Mouse (Mus musculus) MEL (cell line): ENCODE results near the gene Commd8. TPM values are rescaled to one million over a fixed set of nuclear protein-coding genes. Genes with fewer than 3 reads are reported as not detected.

Experiments
- DNase-seq: peaks from one replicate; pipeline ENCODE4 v3.0.0; 2011; ENCODE audit warnings: low read depth, low spot score
- H3K27ac ChIP-seq: 2 replicates; pipeline ENCODE4 v1.5.1; 2012; ENCODE audit warnings: low read depth, mild to moderate bottlenecking, control low read depth, low read length, moderate library complexity; ENCODE audit not compliant: control insufficient read depth
- H3K27me3 ChIP-seq, 2 experiments: fragments of 150-350 bp in 1 of 2; sonication (generic) in 1 of 2; 2 replicates each; pipeline ENCODE4 v1.6.1; 2012; ENCODE audit warnings: low read length in 2 of 2, mild to moderate bottlenecking in 2 of 2, improper control_type of control experiment in 1 of 2, moderate library complexity in 1 of 2; ENCODE audit not compliant: insufficient read depth in 2 of 2, control insufficient read depth in 1 of 2
- H3K36me3 ChIP-seq, 2 experiments: 2 replicates each; pipeline ENCODE4 v1.6.1; 2012 to 2014; ENCODE audit warnings: low read length in 2 of 2, improper control_type of control experiment in 1 of 2, inconsistent platforms in 1 of 2, mild to moderate bottlenecking in 1 of 2; ENCODE audit not compliant: insufficient read depth in 2 of 2, control insufficient read depth in 1 of 2
- H3K4me1 ChIP-seq, 2 experiments: fragments of 150-350 bp in 1 of 2; sonication (generic) in 1 of 2; 2 replicates each; pipeline ENCODE4 v1.6.1; 2012; ENCODE audit warnings: low read length in 2 of 2, improper control_type of control experiment in 1 of 2, mild to moderate bottlenecking in 1 of 2; ENCODE audit not compliant: insufficient read depth in 2 of 2, control insufficient read depth in 1 of 2
- H3K4me3 ChIP-seq, 2 experiments: fragments of 150-350 bp in 1 of 2; sonication (generic) in 1 of 2; 2 replicates each; pipeline ENCODE4 v1.5.1; 2012; ENCODE audit warnings: low read depth in 2 of 2, low read length in 2 of 2, mild to moderate bottlenecking in 2 of 2, moderate library complexity in 2 of 2, control low read depth in 1 of 2, improper control_type of control experiment in 1 of 2; ENCODE audit not compliant: control insufficient read depth in 1 of 2, insufficient read depth in 1 of 2
- H3K79me2 ChIP-seq: 2 replicates; pipeline ENCODE4 v1.6.1; 2012; ENCODE audit warnings: mild to moderate bottlenecking, low read length, moderate library complexity; ENCODE audit not compliant: control insufficient read depth, poor library complexity, insufficient read depth
- H3K9ac ChIP-seq: 2 replicates; pipeline ENCODE4 v1.6.1; 2012; ENCODE audit warnings: low read depth, mild to moderate bottlenecking, control low read depth, low read length, moderate library complexity; ENCODE audit not compliant: control insufficient read depth, poor library complexity, severe bottlenecking
- H3K9me3 ChIP-seq: fragments of 150-350 bp; sonication (generic); replicated peaks from 2 replicates; pipeline ENCODE4 v1.6.1; 2012; ENCODE audit warnings: mild to moderate bottlenecking, low read length, improper control_type of control experiment, moderate library complexity; ENCODE audit not compliant: insufficient read depth
- BHLHE40 ChIP-seq: IDR thresholded peaks from 2 replicates; pipeline ENCODE4 v1.6.1; 2012; ENCODE audit warnings: low read depth, mild to moderate bottlenecking, inconsistent platforms, low read length, improper control_type of control experiment, borderline replicate concordance
- CHD1 ChIP-seq: IDR thresholded peaks from 2 replicates; pipeline ENCODE4 v1.6.1; 2012; ENCODE audit warnings: low read depth, mild to moderate bottlenecking, inconsistent platforms, low read length, improper control_type of control experiment
- CHD2 ChIP-seq: IDR thresholded peaks from 2 replicates; pipeline ENCODE4 v1.6.1; 2011; ENCODE audit warnings: low read length, improper control_type of control experiment
- CTCF ChIP-seq, 3 experiments: IDR thresholded peaks in 2 of 3; conservative IDR thresholded peaks in 1 of 3; 2 replicates each; pipeline ENCODE4 v1.5.1; 2011 to 2012; ENCODE audit warnings: low read length in 3 of 3, low read depth in 2 of 3, mild to moderate bottlenecking in 2 of 3, improper control_type of control experiment in 1 of 3, inconsistent platforms in 1 of 3, mixed read lengths in 1 of 3, moderate library complexity in 1 of 3; ENCODE audit not compliant: control insufficient read depth in 1 of 3, insufficient read depth in 1 of 3, poor library complexity in 1 of 3, severe bottlenecking in 1 of 3
- ELF1 ChIP-seq: IDR thresholded peaks from 2 replicates; pipeline ENCODE4 v1.6.1; 2014; ENCODE audit warnings: low read depth, mild to moderate bottlenecking, inconsistent platforms, low read length, improper control_type of control experiment, moderate library complexity
- EP300 ChIP-seq, 2 experiments: IDR thresholded peaks; 2 replicates each; pipeline ENCODE4 v1.6.1; 2011; ENCODE audit warnings: improper control_type of control experiment in 2 of 2, low read length in 2 of 2, low read depth in 1 of 2, mild to moderate bottlenecking in 1 of 2
- ETS1 ChIP-seq: IDR thresholded peaks from 2 replicates; pipeline ENCODE4 v1.6.1; 2012; ENCODE audit warnings: low read depth, mild to moderate bottlenecking, inconsistent platforms, low read length, improper control_type of control experiment, moderate library complexity
- GABPA ChIP-seq: IDR thresholded peaks from 2 replicates; pipeline ENCODE4 v1.6.1; 2012; ENCODE audit warnings: low read depth, mild to moderate bottlenecking, inconsistent platforms, low read length, improper control_type of control experiment, moderate library complexity
- GATA1 ChIP-seq: IDR thresholded peaks from 2 replicates; pipeline ENCODE4 v1.6.1; 2011; ENCODE audit warnings: low read depth, low read length, improper control_type of control experiment
- JUND ChIP-seq: IDR thresholded peaks from 2 replicates; pipeline ENCODE4 v1.6.1; 2011; ENCODE audit warnings: low read depth, mild to moderate bottlenecking, improper control_type of control experiment, low read length
- KAT2A ChIP-seq: conservative IDR thresholded peaks from 2 replicates; pipeline ENCODE4 v1.6.1; 2012; ENCODE audit warnings: low read depth, low read length, improper control_type of control experiment, inconsistent platforms
- MAFK ChIP-seq: IDR thresholded peaks from 2 replicates; pipeline ENCODE4 v1.6.1; 2011; ENCODE audit warnings: low read depth, mild to moderate bottlenecking, low read length, improper control_type of control experiment, borderline replicate concordance
- MAX ChIP-seq: IDR thresholded peaks from 2 replicates; pipeline ENCODE4 v1.6.1; 2011; ENCODE audit warnings: low read length, improper control_type of control experiment
- MAZ ChIP-seq: IDR thresholded peaks from 2 replicates; pipeline ENCODE4 v1.6.1; 2012; ENCODE audit warnings: low read depth, mild to moderate bottlenecking, inconsistent platforms, low read length, improper control_type of control experiment
- MEF2A ChIP-seq: IDR thresholded peaks from 2 replicates; pipeline ENCODE4 v1.6.1; 2014; ENCODE audit warnings: low read depth, mild to moderate bottlenecking, inconsistent platforms, low read length, improper control_type of control experiment; ENCODE audit not compliant: poor library complexity, insufficient replicate concordance, severe bottlenecking; ENCODE audit errors: extremely low read depth
- MXI1 ChIP-seq: IDR thresholded peaks from 2 replicates; pipeline ENCODE4 v1.6.1; 2011; ENCODE audit warnings: mild to moderate bottlenecking, low read depth, low read length, improper control_type of control experiment
- MYB ChIP-seq: IDR thresholded peaks from 2 replicates; pipeline ENCODE4 v1.6.1; 2011; ENCODE audit warnings: mild to moderate bottlenecking, low read depth, low read length, improper control_type of control experiment
- MYC ChIP-seq: IDR thresholded peaks from 2 replicates; pipeline ENCODE4 v1.6.1; 2011; ENCODE audit warnings: low read depth, mild to moderate bottlenecking, low read length, improper control_type of control experiment, moderate library complexity
- NELFE ChIP-seq: IDR thresholded peaks from 2 replicates; pipeline ENCODE4 v1.6.1; 2011; ENCODE audit warnings: low read depth, low read length, improper control_type of control experiment
- NRF1 ChIP-seq: IDR thresholded peaks from 2 replicates; pipeline ENCODE4 v1.6.1; 2014; ENCODE audit warnings: low read depth, mild to moderate bottlenecking, inconsistent platforms, low read length, improper control_type of control experiment, moderate library complexity; ENCODE audit not compliant: poor library complexity, insufficient read depth, severe bottlenecking
- POLR2A ChIP-seq, 2 experiments: IDR thresholded peaks; 2 replicates each; pipeline ENCODE4 v1.6.1; 2011 to 2012; ENCODE audit warnings: low read length in 2 of 2, mild to moderate bottlenecking in 2 of 2, control low read depth in 1 of 2, improper control_type of control experiment in 1 of 2, low read depth in 1 of 2, moderate library complexity in 1 of 2; ENCODE audit not compliant: control insufficient read depth in 1 of 2, insufficient read depth in 1 of 2, poor library complexity in 1 of 2
- POLR2AphosphoS2 ChIP-seq: IDR thresholded peaks from 2 replicates; pipeline ENCODE4 v1.6.1; 2011; ENCODE audit warnings: low read length, improper control_type of control experiment
- POLR2AphosphoS5 ChIP-seq: IDR thresholded peaks from 2 replicates; pipeline ENCODE4 v1.6.1; 2012; ENCODE audit warnings: low read depth, borderline replicate concordance, mild to moderate bottlenecking, inconsistent platforms, low read length, moderate library complexity, mixed read lengths
- RAD21 ChIP-seq: IDR thresholded peaks from 2 replicates; pipeline ENCODE4 v1.6.1; 2011; ENCODE audit warnings: mild to moderate bottlenecking, low read depth, low read length, improper control_type of control experiment
- RCOR1 ChIP-seq: IDR thresholded peaks from 2 replicates; pipeline ENCODE4 v1.6.1; 2012; ENCODE audit warnings: low read depth, mild to moderate bottlenecking, inconsistent platforms, low read length, improper control_type of control experiment
- SIN3A ChIP-seq: IDR thresholded peaks from 2 replicates; pipeline ENCODE4 v1.6.1; 2012; ENCODE audit warnings: low read length, improper control_type of control experiment, inconsistent platforms
- SMC3 ChIP-seq: IDR thresholded peaks from 2 replicates; pipeline ENCODE4 v1.6.1; 2011; ENCODE audit warnings: low read depth, low read length, improper control_type of control experiment
- TAL1 ChIP-seq: IDR thresholded peaks from 2 replicates; pipeline ENCODE4 v1.6.1; 2012; ENCODE audit warnings: mild to moderate bottlenecking, inconsistent platforms, low read length, moderate library complexity, mixed read lengths
- TBP ChIP-seq: IDR thresholded peaks from 2 replicates; pipeline ENCODE4 v1.8.0; 2011; ENCODE audit warnings: low read depth, low read length, improper control_type of control experiment
- UBTF ChIP-seq: IDR thresholded peaks from 2 replicates; pipeline ENCODE4 v1.6.1; 2012; ENCODE audit warnings: low read depth, mild to moderate bottlenecking, inconsistent platforms, low read length, improper control_type of control experiment, moderate library complexity, borderline replicate concordance; ENCODE audit not compliant: insufficient read depth
- USF1 ChIP-seq: IDR thresholded peaks from 2 replicates; pipeline ENCODE4 v1.6.1; 2014; ENCODE audit warnings: low read depth, mild to moderate bottlenecking, inconsistent platforms, low read length, improper control_type of control experiment, moderate library complexity
- USF2 ChIP-seq, 2 experiments: IDR thresholded peaks; 2 replicates each; pipeline ENCODE4 v1.6.1; 2011 to 2012; ENCODE audit warnings: improper control_type of control experiment in 2 of 2, low read length in 2 of 2, borderline replicate concordance in 1 of 2, inconsistent platforms in 1 of 2, low read depth in 1 of 2, mild to moderate bottlenecking in 1 of 2; ENCODE audit not compliant: insufficient read depth in 1 of 2
- ZC3H11A ChIP-seq: IDR thresholded peaks from 2 replicates; pipeline ENCODE4 v1.6.1; 2012; ENCODE audit warnings: low read depth, mild to moderate bottlenecking, inconsistent platforms, low read length, improper control_type of control experiment
- ZKSCAN1 ChIP-seq: IDR thresholded peaks from 2 replicates; pipeline ENCODE4 v1.6.1; 2012; ENCODE audit warnings: low read depth, mild to moderate bottlenecking, inconsistent platforms, low read length, improper control_type of control experiment, moderate library complexity
- ZMIZ1 ChIP-seq: IDR thresholded peaks from 2 replicates; pipeline ENCODE4 v1.6.1; 2012; ENCODE audit warnings: low read depth, mild to moderate bottlenecking, inconsistent platforms, low read length, improper control_type of control experiment, moderate library complexity
- ZNF384 ChIP-seq: IDR thresholded peaks from 2 replicates; pipeline ENCODE4 v1.6.1; 2012; ENCODE audit warnings: low read depth, mild to moderate bottlenecking, inconsistent platforms, low read length, improper control_type of control experiment
- polyA plus RNA-seq, 2 experiments: library from polyadenylated mRNA; stranded (reverse) in 1 of 2; unstranded in 1 of 2; fragments of >175 nt in 1 of 2; fragments of >200 nt in 1 of 2; gene quantifications; 2 replicates each; pipeline versions ENCODE4 v1.2.1 to v1.2.4; 2012; ENCODE audit warnings: low replicate concordance in 2 of 2, low read depth in 1 of 2; ENCODE audit not compliant: insufficient read length in 2 of 2, insufficient read depth in 1 of 2, missing spikeins in 1 of 2
- total RNA-seq: library from RNA; depleted of rRNA; stranded (reverse); fragments of 300-350 nt; gene quantifications from 2 replicates; pipeline ENCODE4 v1.2.3, GENCODE M21; 2012

The Commd8 gene
- total and polyA plus RNA-seq, 3 experiments: 33.5 to 45.6 TPM; not detected in 1

- TF ChIP-seq ELF1: no peak
Measured at GRCm38 (mm10) chr5:72173521-72173920, 5.5 kb upstream of the Commd8 start (continued).

- no peak overlapping the region for H3K27ac ChIP-seq
- peaks cover 0 to 7% of the 10 kb centered on the region in 2 experiments; a peak in 2 of 4 replicates for H3K36me3 ChIP-seq
- H3K79me2 ChIP-seq: peaks cover 2% of the 10 kb centered on the region
- peak; percentile 74 for DNase-seq
- H3K27me3 ChIP-seq: no peaks in the 10 kb centered on the region
- no peaks in the 10 kb centered on the region; a peak in 1 of 4 replicates for H3K4me1 ChIP-seq
- no peak overlapping the region for H3K9ac ChIP-seq
- no peaks in the 10 kb centered on the region for H3K9me3 ChIP-seq
- H3K4me3 ChIP-seq: no peak overlapping the region
- TF ChIP-seq UBTF (no peak), MAFK (no peak), ELF1 (no peak), NRF1 (no peak), USF2 (IDR thresholded peaks at IDR 0.05; ENCODE audit: borderline replicate concordance in 1 of 2, insufficient read depth in 1 of 2, low read depth in 1 of 2, low read length in 2 of 2) (no peak), BHLHE40 (no peak), CTCF (IDR thresholded peaks at IDR 0.05 in 2 of 3, conservative IDR thresholded peaks at IDR 0.05 in 1 of 3; ENCODE audit: control insufficient read depth in 1 of 3, insufficient read depth in 1 of 3, low read depth in 2 of 3, low read length in 3 of 3, poor library complexity in 1 of 3, severe bottlenecking in 1 of 3) (peak; percentile 45 to 74 (median 55)), JUND (no peak), ZKSCAN1 (no peak), USF1 (no peak), POLR2AphosphoS5 (no peak), MEF2A (no peak), SIN3A (no peak), CHD2 (no peak), SMC3 (peak; percentile 85), MAZ (no peak), GATA1 (peak; percentile 73), POLR2A (IDR thresholded peaks at IDR 0.05; ENCODE audit: control insufficient read depth in 1 of 2, insufficient read depth in 1 of 2, low read depth in 1 of 2, low read length in 2 of 2, poor library complexity in 1 of 2) (no peak), TBP (no peak), ZC3H11A (peak; percentile 80), TAL1 (no peak), ZMIZ1 (no peak), MXI1 (no peak), POLR2AphosphoS2 (no peak), CHD1 (no peak), EP300 (IDR thresholded peaks at IDR 0.05; ENCODE audit: low read depth in 1 of 2, low read length in 2 of 2) (no peak), MYC (no peak), KAT2A (no peak), MYB (no peak), RCOR1 (no peak), ETS1 (no peak), ZNF384 (peak; percentile 58; the same call in 1 of the 2 replicates), NELFE (no peak), GABPA (no peak), MAX (no peak), RAD21 (peak; percentile 83)
Measured at GRCm38 (mm10) chr5:72172675-72173074, 4.7 kb upstream of the Commd8 start.
